Mouse (Mus musculus): ENCODE data around the gene Cox7a2l. TPM values are rescaled to one million over a fixed set of nuclear protein-coding genes. Genes with fewer than 3 reads are reported as not detected.
A peak's percentile ranks its signal among the peaks of the same experiment; 100 is the strongest.

Gene Cox7a2l
- total and polyA plus RNA-seq, 3 experiments, result 206 TPM; not detected in 1

- no peaks in the 10 kb centered on the region for H3K36me3 ChIP-seq (ENCODE audit: control insufficient read depth in 1 of 2, insufficient read depth in 2 of 2, low read length in 2 of 2)
- H3K27me3 ChIP-seq (ENCODE audit: control insufficient read depth in 1 of 2, insufficient read depth in 2 of 2, low read length in 2 of 2), result no peaks in the 10 kb centered on the region
- TF ChIP-seq CTCF (IDR thresholded peaks at IDR 0.05 in 2 of 3, conservative IDR thresholded peaks at IDR 0.05 in 1 of 3; ENCODE audit: control insufficient read depth in 1 of 3, insufficient read depth in 1 of 3, low read depth in 2 of 3, low read length in 3 of 3, poor library complexity in 1 of 3, severe bottlenecking in 1 of 3), result peak in 2 of 3 experiments; percentile 18 to 38; a peak in 3 of 6 replicates
- no peak for TF ChIP-seq ZKSCAN1 (IDR thresholded peaks at IDR 0.05; ENCODE audit: low read depth, low read length)
- no peak overlapping the region for H3K9ac ChIP-seq (ENCODE audit: control insufficient read depth, low read depth, low read length, poor library complexity, severe bottlenecking)
- H3K4me3 ChIP-seq (ENCODE audit: control insufficient read depth in 1 of 2, insufficient read depth in 1 of 2, low read depth in 2 of 2, low read length in 2 of 2), result no peak overlapping the region
- H3K27ac ChIP-seq (ENCODE audit: control insufficient read depth, low read depth, low read length), result no peak overlapping the region
- peaks cover 0 to 3% of the 10 kb centered on the region in 2 experiments; a peak in 1 of 4 replicates for H3K4me1 ChIP-seq (ENCODE audit: control insufficient read depth in 1 of 2, insufficient read depth in 2 of 2, low read length in 2 of 2)
- no peaks in the 10 kb centered on the region for H3K9me3 ChIP-seq (replicated peaks; ENCODE audit: insufficient read depth, low read length)
- no peaks in the 10 kb centered on the region for H3K79me2 ChIP-seq (ENCODE audit: control insufficient read depth, insufficient read depth, low read length, poor library complexity)
- DNase-seq (ENCODE audit: low read depth, low spot score), result peak; percentile 20
These were observed 31.5 kb upstream of the Cox7a2l start for GRCm38 (mm10) chr17:83548501-83549233.

- Histone ChIP-seq H3K4me3 (ENCODE audit: control insufficient read depth in 1 of 2, insufficient read depth in 1 of 2, low read depth in 2 of 2, low read length in 2 of 2) (no peak overlapping the region), H3K9ac (ENCODE audit: control insufficient read depth, low read depth, low read length, poor library complexity, severe bottlenecking) (no peak overlapping the region), H3K36me3 (ENCODE audit: control insufficient read depth in 1 of 2, insufficient read depth in 2 of 2, low read length in 2 of 2) (no peaks in the 10 kb centered on the region), H3K4me1 (ENCODE audit: control insufficient read depth in 1 of 2, insufficient read depth in 2 of 2, low read length in 2 of 2) (peaks cover 0 to 3% of the 10 kb centered on the region in 2 experiments; a peak in 1 of 4 replicates), H3K9me3 (replicated peaks; ENCODE audit: insufficient read depth, low read length) (no peaks in the 10 kb centered on the region), H3K27ac (ENCODE audit: control insufficient read depth, low read depth, low read length) (no peak overlapping the region), H3K79me2 (ENCODE audit: control insufficient read depth, insufficient read depth, low read length, poor library complexity) (no peaks in the 10 kb centered on the region), H3K27me3 (ENCODE audit: control insufficient read depth in 1 of 2, insufficient read depth in 2 of 2, low read length in 2 of 2) (no peaks in the 10 kb centered on the region; a peak in 1 of 4 replicates)
- TF ChIP-seq UBTF (IDR thresholded peaks at IDR 0.05; ENCODE audit: borderline replicate concordance, insufficient read depth, low read depth, low read length), result no peak
- no peak for TF ChIP-seq TBP (IDR thresholded peaks at IDR 0.05; ENCODE audit: low read depth, low read length)
- TF ChIP-seq HCFC1 (IDR thresholded peaks at IDR 0.05; ENCODE audit: low read depth, low read length), result no peak
- TF ChIP-seq MYC (IDR thresholded peaks at IDR 0.05; ENCODE audit: low read depth, low read length), result no peak
- DNase-seq (ENCODE audit: low read depth, low spot score), result no peak
These were observed 30.0 kb upstream of the Cox7a2l start for GRCm38 (mm10) chr17:83547145-83547544.

- Histone ChIP-seq H3K9ac (ENCODE audit: control insufficient read depth, low read depth, low read length, poor library complexity, severe bottlenecking) (no peak overlapping the region), H3K79me2 (ENCODE audit: control insufficient read depth, insufficient read depth, low read length, poor library complexity) (no peaks in the 10 kb centered on the region), H3K4me3 (ENCODE audit: control insufficient read depth in 1 of 2, insufficient read depth in 1 of 2, low read depth in 2 of 2, low read length in 2 of 2) (no peak overlapping the region), H3K36me3 (ENCODE audit: control insufficient read depth in 1 of 2, insufficient read depth in 2 of 2, low read length in 2 of 2) (no peaks in the 10 kb centered on the region), H3K9me3 (replicated peaks; ENCODE audit: insufficient read depth, low read length) (no peaks in the 10 kb centered on the region), H3K27ac (ENCODE audit: control insufficient read depth, low read depth, low read length) (no peak overlapping the region), H3K27me3 (ENCODE audit: control insufficient read depth in 1 of 2, insufficient read depth in 2 of 2, low read length in 2 of 2) (no peaks in the 10 kb centered on the region; a peak in 1 of 4 replicates), H3K4me1 (ENCODE audit: control insufficient read depth in 1 of 2, insufficient read depth in 2 of 2, low read length in 2 of 2) (peaks cover 0 to 3% of the 10 kb centered on the region in 2 experiments; a peak in 1 of 4 replicates)
- TF ChIP-seq GABPA (IDR thresholded peaks at IDR 0.05; ENCODE audit: low read depth, low read length) (no peak), BHLHE40 (IDR thresholded peaks at IDR 0.05; ENCODE audit: borderline replicate concordance, low read depth, low read length) (no peak), MXI1 (IDR thresholded peaks at IDR 0.05; ENCODE audit: low read depth, low read length) (no peak), USF1 (IDR thresholded peaks at IDR 0.05; ENCODE audit: low read depth, low read length) (no peak), SIN3A (IDR thresholded peaks at IDR 0.05; ENCODE audit: low read length) (no peak), GATA1 (IDR thresholded peaks at IDR 0.05; ENCODE audit: low read depth, low read length) (no peak), POLR2AphosphoS5 (IDR thresholded peaks at IDR 0.05; ENCODE audit: borderline replicate concordance, low read depth, low read length) (no peak), ZMIZ1 (IDR thresholded peaks at IDR 0.05; ENCODE audit: low read depth, low read length) (no peak), MYB (IDR thresholded peaks at IDR 0.05; ENCODE audit: low read depth, low read length) (no peak), JUND (IDR thresholded peaks at IDR 0.05; ENCODE audit: low read depth, low read length) (no peak), HCFC1 (IDR thresholded peaks at IDR 0.05; ENCODE audit: low read depth, low read length) (no peak), CHD2 (IDR thresholded peaks at IDR 0.05; ENCODE audit: low read length) (no peak), NRF1 (IDR thresholded peaks at IDR 0.05; ENCODE audit: insufficient read depth, low read depth, low read length, poor library complexity, severe bottlenecking) (no peak), MYC (IDR thresholded peaks at IDR 0.05; ENCODE audit: low read depth, low read length) (no peak)
- DNase-seq (ENCODE audit: low read depth, low spot score), result no peak
These were observed 28.9 kb upstream of the Cox7a2l start for GRCm38 (mm10) chr17:83545756-83546742.
